Mouse (Mus musculus) midbrain, embryonic 14.5 days (tissue): ENCODE data around the gene Msantd2. TPM values are rescaled to one million over a fixed set of nuclear protein-coding genes. Genes with fewer than 3 reads are reported as not detected.
A peak's percentile ranks its signal among the peaks of the same experiment; 100 is the strongest.

ENCODE experiments used
- ATAC-seq: fragments of 200-750 bp; cut with Nextera tagmentation; 2 replicates; pipeline ENCODE4 v1.8.0; 2017; ENCODE audit warnings: moderate number of reproducible peaks, moderate library complexity; ENCODE audit not compliant: low FRiP score, low TSS enrichment
- DNase-seq: peaks from one replicate; pipeline ENCODE4 v3.0.0-alpha.2; 2015
- H3K27ac ChIP-seq: fragments of 300-500 bp; sonication (generic); replicated peaks from 2 replicates; pipeline ENCODE4 v1.5.1; 2014; ENCODE audit warnings: mild to moderate bottlenecking, low read depth, low read length, moderate library complexity
- H3K27me3 ChIP-seq: fragments of 300-500 bp; sonication (generic); 2 replicates; pipeline ENCODE4 v1.6.1; 2014; ENCODE audit warnings: low read length, control low read depth, mixed read lengths; ENCODE audit not compliant: control insufficient read depth, insufficient read depth
- H3K36me3 ChIP-seq: fragments of 300-500 bp; sonication (generic); 2 replicates; pipeline ENCODE4 v1.6.1; 2014; ENCODE audit warnings: low read length, control low read depth; ENCODE audit not compliant: control insufficient read depth, insufficient read depth
- H3K4me1 ChIP-seq: fragments of 300-500 bp; sonication (generic); 2 replicates; pipeline ENCODE4 v1.6.1; 2014; ENCODE audit warnings: mild to moderate bottlenecking, antibody characterized with exemption, low read length, control low read depth; ENCODE audit not compliant: control insufficient read depth, insufficient read depth
- H3K4me2 ChIP-seq: fragments of 300-500 bp; sonication (generic); 2 replicates; pipeline ENCODE4 v1.6.1; 2014; ENCODE audit warnings: mild to moderate bottlenecking, low read length, moderate library complexity
- H3K4me3 ChIP-seq: fragments of 300-500 bp; sonication (generic); replicated peaks from 2 replicates; pipeline ENCODE4 v1.5.1; 2014; ENCODE audit warnings: low read depth, low read length
- H3K9ac ChIP-seq: fragments of 300-500 bp; sonication (generic); replicated peaks from 2 replicates; pipeline ENCODE4 v1.6.1; 2014; ENCODE audit warnings: mild to moderate bottlenecking, low read length, moderate library complexity
- H3K9me3 ChIP-seq: fragments of 300-500 bp; sonication (generic); 2 replicates; pipeline ENCODE4 v1.6.1; 2016; ENCODE audit warnings: low read length, control low read depth, mixed read lengths; ENCODE audit not compliant: control insufficient read depth
- WGBS: fragments of 180-500 bp; shearing (Covaris S2); extraction: QIAGEN DNeasy Blood & Tissue Kit; methylation state at CpG from one replicate; pipeline ENCODE4 v1.1.7; 2014; 5-methylcytosine and 5-hydroxymethylcytosine counted together
- polyA plus RNA-seq: library from polyadenylated mRNA; unstranded; fragments of >200 nt; fragmentation: Nextera tagmentation; extraction: Ambion mirVana; gene quantifications from 2 replicates; pipeline ENCODE4 v1.2.1, GENCODE M21; 2014

Msantd2 gene
- polyA plus RNA-seq, 1 experiment from 2014 or later = 32.5 TPM

DNA sequence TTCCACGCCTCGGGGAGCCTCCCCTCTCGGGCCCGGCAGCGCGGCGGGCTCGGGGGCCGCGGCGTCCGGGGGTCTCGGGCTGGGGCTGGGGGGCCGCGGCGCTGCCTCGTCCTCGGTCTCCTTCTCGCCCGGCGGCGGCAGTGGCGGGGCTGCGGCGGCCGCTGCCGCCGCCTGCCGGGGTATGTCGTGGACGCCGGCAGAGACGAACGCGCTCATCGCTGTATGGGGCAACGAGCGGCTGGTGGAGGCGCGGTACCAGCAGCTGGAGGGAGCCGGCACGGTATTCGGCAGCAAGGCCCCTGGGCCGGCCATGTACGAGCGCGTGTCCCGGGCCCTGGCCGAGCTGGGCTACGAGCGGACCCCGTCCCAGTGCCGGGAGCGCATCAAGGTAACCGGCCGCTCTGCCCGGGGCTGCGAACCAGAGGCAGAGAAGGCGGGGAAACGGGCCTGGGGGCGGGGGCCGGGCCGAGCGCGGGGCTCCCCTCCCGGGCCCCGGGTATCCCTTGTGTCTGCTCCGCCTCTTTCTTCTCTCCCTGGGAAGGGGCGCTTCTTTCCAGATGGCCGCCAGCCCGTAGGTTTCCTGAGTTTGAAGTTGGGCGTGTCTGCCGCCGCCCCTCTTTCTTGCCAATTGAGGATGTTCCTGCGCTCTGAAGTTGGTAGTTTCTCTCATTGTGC is 464 bp downstream of the Msantd2 start:
- ATAC-seq (peak; percentile 81), DNase-seq (peak; percentile 66)
- under 1% methylated on average over 71 of the region's 75 CpGs for WGBS
- no peaks in the 10 kb centered on the region for H3K36me3 ChIP-seq
- no peaks in the 10 kb centered on the region for H3K27me3 ChIP-seq
- H3K27ac ChIP-seq = peak overlapping the region; percentile 99
- no peaks in the 10 kb centered on the region for H3K9me3 ChIP-seq
- H3K9ac ChIP-seq = peak overlapping the region; percentile 89
- H3K4me2 ChIP-seq = peak overlapping the region; percentile 94
- peak overlapping the region; percentile 94 for H3K4me3 ChIP-seq
- peaks cover 22% of the 10 kb centered on the region for H3K4me1 ChIP-seq

DNA sequence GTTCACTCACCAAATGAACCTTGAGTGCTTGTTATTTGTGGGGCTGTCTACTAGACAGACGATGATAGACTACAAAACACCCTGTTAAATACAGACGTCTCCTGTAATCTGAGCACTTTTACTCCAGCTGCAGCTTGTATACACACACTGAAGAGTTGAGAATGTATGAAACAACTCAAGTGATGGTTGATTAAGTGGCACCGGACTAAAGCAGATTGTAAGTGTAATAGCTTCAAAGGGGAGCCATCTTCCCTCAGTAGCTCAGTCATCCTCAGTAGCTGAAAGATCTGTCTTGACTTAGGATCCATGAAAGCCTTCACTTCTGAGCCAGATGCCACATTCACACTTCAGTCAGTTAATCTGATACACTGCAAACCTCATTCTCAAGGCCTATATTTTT is 6.6 kb downstream of the Msantd2 start:
- H3K4me1 ChIP-seq = peaks cover 10% of the 10 kb centered on the region
- H3K4me2 ChIP-seq = no peak overlapping the region
- no peak overlapping the region for H3K9ac ChIP-seq
- no peak for DNase-seq
- no peak overlapping the region for H3K27ac ChIP-seq
- H3K36me3 ChIP-seq = 0 out of 2 replicates have a peak, but pooled peaks cover 4% of the 10 kb centered on the region
- WGBS = 88% methylated on average over 3 of the region's 3 CpGs
- ATAC-seq = no peak
- no peak overlapping the region for H3K4me3 ChIP-seq
- no peaks in the 10 kb centered on the region for H3K27me3 ChIP-seq
- H3K9me3 ChIP-seq = no peaks in the 10 kb centered on the region

DNA sequence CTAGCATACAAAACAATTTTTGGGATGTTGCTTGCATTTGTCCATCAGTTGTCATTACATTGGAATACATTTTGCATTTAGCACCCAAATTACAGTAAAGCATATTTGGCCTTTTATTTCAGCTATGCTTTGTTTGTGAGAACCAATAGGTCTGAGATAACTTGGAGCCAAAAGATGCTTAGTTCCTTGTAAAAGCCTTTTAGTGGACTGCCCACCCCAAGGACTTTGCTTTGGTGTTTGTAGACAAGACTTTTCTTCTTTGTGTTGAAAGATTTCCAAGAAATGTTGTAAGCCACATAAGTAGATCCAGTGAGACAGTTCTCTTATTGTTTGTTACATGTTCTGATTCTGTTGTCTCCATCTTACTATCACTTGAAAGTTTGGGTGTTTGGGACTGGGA is 7.2 kb downstream of the Msantd2 start:
- Histone ChIP-seq H3K9me3 (no peaks in the 10 kb centered on the region), H3K4me2 (no peak overlapping the region), H3K4me1 (peaks cover 4% of the 10 kb centered on the region; the same call in 1 of the 2 replicates), H3K9ac (no peak overlapping the region), H3K36me3 (0 out of 2 replicates have a peak, but pooled peaks cover 4% of the 10 kb centered on the region), H3K27ac (no peak overlapping the region), H3K27me3 (no peaks in the 10 kb centered on the region), H3K4me3 (no peak overlapping the region)
- ATAC-seq (no peak), DNase-seq (no peak)

DNA sequence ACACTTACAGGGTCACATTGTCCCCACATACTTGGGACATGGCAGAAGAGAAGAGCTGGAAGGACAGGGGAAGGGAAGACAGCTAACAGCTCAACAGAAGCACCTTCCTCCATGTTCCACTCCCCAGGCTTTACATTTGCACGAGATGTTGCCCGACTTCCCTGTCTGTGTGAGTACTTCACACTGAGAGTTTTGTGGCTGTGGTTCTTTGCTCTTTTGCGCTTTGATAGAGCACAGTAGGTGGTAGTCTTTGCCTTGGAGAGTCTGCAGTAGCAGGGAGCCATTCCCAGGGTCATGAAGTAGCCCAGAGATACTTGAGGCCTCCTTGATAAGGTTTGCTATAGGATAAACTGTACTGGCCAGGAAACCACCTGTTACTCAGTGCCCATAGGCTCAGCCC is 11.1 kb downstream of the Msantd2 start:
- Histone ChIP-seq H3K4me2 (no peak overlapping the region), H3K4me3 (no peak overlapping the region), H3K4me1 (no peaks in the 10 kb centered on the region), H3K27me3 (no peaks in the 10 kb centered on the region), H3K36me3 (0 out of 2 replicates have a peak, but pooled peaks cover 4% of the 10 kb centered on the region), H3K9me3 (no peaks in the 10 kb centered on the region), H3K9ac (no peak overlapping the region), H3K27ac (no peak overlapping the region)
- 78% methylated on average over 3 of the region's 3 CpGs for WGBS
- DNase-seq = no peak
- no peak for ATAC-seq

DNA sequence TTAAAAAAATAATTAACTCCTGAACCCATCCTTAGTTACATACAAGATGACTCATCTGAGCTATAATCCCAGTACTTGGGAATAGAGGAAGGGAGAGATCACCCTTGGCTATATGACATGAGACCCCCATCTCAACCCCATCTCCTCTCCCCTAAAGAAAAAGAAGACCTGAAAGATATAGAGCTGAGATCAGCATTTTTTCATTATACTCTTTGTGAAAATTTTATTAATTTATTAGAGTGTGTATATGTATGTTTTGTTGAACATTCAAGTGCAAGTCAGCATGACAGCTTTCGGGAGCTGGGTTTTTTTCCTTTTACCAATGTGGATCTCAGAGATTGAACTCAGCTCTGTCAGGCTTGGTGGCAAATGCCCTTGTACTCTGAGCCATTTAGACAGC is 12.1 kb downstream of the Msantd2 start:
- no peak overlapping the region for H3K4me3 ChIP-seq
- no peak overlapping the region for H3K9ac ChIP-seq
- ATAC-seq (no peak), DNase-seq (no peak)
- no peaks in the 10 kb centered on the region for H3K27me3 ChIP-seq
- no peaks in the 10 kb centered on the region for H3K4me1 ChIP-seq
- no peaks in the 10 kb centered on the region for H3K9me3 ChIP-seq
- 100% methylated on average over 1 of the region's 1 CpGs for WGBS
- H3K27ac ChIP-seq = no peak overlapping the region
- H3K4me2 ChIP-seq = no peak overlapping the region
- 0 out of 2 replicates have a peak, but pooled peaks cover 4% of the 10 kb centered on the region for H3K36me3 ChIP-seq

DNA sequence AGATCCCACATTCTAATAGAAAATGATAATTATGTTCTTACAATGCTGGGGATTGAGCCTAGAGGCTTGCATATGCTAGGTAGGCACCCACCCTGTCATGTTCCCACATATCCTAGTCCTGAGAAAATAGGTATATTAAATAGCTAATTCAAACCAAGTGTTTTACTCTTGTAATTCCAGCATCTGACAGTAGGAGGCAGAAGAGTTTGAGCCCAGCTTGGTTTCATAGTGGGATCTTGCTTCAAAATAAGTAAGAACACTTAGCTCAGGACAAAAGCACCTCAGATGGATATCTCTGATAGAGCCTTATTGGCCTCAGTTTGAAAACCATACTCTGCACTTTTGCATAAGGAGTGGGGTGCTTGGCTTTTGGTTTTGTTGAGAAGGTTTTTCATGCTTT is 15.2 kb downstream of the Msantd2 start:
- Histone ChIP-seq H3K27me3 (no peaks in the 10 kb centered on the region), H3K9ac (no peak overlapping the region), H3K36me3 (0 out of 2 replicates have a peak, but pooled peaks cover 4% of the 10 kb centered on the region), H3K4me1 (no peaks in the 10 kb centered on the region), H3K9me3 (no peaks in the 10 kb centered on the region), H3K27ac (no peak overlapping the region), H3K4me3 (no peak overlapping the region), H3K4me2 (no peak overlapping the region)
- DNase-seq = no peak
- no peak for ATAC-seq

DNA sequence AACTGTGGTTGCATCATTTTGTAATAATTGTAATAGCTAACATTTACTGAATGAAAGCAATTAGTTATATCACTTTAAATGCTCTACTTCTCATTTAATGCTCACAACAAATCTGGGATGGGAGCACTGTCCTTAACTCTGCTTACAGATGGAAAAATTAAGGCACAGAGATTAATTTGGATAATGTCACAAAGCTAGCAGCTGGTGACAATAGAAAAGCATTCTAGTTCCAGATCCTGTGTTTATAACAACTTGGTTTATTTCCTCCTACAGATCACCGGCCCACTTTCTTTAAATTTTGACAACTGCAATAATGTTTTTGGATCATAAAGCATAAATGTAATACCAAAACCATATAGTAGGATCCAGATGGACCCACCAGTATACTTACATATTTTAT is 16.9 kb downstream of the Msantd2 start:
- Histone ChIP-seq H3K4me1 (no peaks in the 10 kb centered on the region), H3K9ac (no peak overlapping the region), H3K27ac (no peak overlapping the region), H3K9me3 (no peaks in the 10 kb centered on the region), H3K4me3 (no peak overlapping the region), H3K4me2 (no peak overlapping the region), H3K36me3 (no peaks in the 10 kb centered on the region), H3K27me3 (no peaks in the 10 kb centered on the region)
- no peak for ATAC-seq
- DNase-seq = no peak
- 96% methylated on average over 1 of the region's 1 CpGs for WGBS

DNA sequence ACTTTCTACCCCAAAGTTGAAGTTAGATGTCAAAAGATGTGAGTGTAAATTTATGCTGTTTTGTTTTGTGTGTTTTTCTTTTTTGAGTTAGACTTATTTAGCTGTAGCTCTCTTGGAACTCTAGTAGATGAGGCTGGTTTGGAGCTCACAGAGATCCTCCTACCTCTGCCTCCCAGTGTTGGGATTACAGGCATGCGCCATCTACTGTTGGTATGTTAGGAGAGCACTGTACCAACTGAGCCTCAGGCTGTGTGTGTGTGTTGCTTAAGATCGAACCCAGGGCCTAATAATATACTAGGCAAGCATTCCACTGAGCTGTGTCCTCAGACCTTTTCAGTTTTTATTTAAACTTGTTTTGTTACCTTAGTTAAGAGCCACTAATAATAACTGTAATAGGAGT is 23.0 kb downstream of the Msantd2 start:
- 93% methylated on average over 2 of the region's 2 CpGs for WGBS
- Histone ChIP-seq H3K36me3 (no peaks in the 10 kb centered on the region), H3K27me3 (no peaks in the 10 kb centered on the region), H3K9me3 (no peaks in the 10 kb centered on the region), H3K4me3 (no peak overlapping the region), H3K4me2 (no peak overlapping the region), H3K4me1 (no peaks in the 10 kb centered on the region), H3K9ac (no peak overlapping the region), H3K27ac (no peak overlapping the region)
- DNase-seq (no peak), ATAC-seq (no peak)

DNA sequence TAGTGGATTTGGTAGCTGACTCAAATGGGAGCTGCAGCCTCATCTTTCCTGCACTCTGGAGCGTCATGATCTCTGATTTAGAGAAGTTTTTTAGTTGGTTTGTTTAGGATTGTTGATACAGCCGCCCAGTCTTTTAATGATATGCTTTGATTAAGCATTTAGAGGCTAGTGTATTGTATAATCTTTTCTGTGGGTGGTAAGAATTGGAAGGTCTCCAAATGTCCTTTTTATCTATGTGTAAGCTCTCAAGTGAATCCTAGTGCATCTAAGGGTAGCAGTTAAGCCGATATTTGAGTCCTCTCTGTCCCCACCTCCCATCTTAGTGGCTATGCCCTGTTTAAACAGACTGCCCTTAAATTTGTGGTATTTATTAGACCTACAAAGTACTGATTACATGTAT is 25.3 kb downstream of the Msantd2 start:
- H3K4me2 ChIP-seq = no peak overlapping the region
- no peak overlapping the region for H3K4me3 ChIP-seq
- H3K36me3 ChIP-seq = peaks cover 8% of the 10 kb centered on the region
- DNase-seq (no peak), ATAC-seq (no peak)
- H3K27me3 ChIP-seq = no peaks in the 10 kb centered on the region
- no peaks in the 10 kb centered on the region for H3K9me3 ChIP-seq
- H3K9ac ChIP-seq = no peak overlapping the region
- no peak overlapping the region for H3K27ac ChIP-seq
- H3K4me1 ChIP-seq = no peaks in the 10 kb centered on the region
- 82% methylated on average over 3 of the region's 3 CpGs for WGBS
